Mouse (Mus musculus) cortical plate, adult 2 months (tissue): ENCODE measurements around the gene Top1. TPM values are rescaled to one million over a fixed set of nuclear protein-coding genes. Genes with fewer than 3 reads are reported as not detected.
"Not testable (repeated sequence)": the region's sequence is repeated elsewhere in the genome, so short reads cannot be mapped to it uniquely, and the experiment has no call there.

Experiments used
- H3K27ac ChIP-seq: fragments of 200-500 bp; 2 replicates; pipeline ENCODE4 v1.5.1; 2012; ENCODE audit warnings: low read length, control low read depth, inconsistent platforms; ENCODE audit not compliant: insufficient read depth
- H3K4me1 ChIP-seq: fragments of 200-500 bp; 2 replicates; pipeline ENCODE4 v1.6.1; 2011; ENCODE audit warnings: low read length; ENCODE audit not compliant: control insufficient read depth, insufficient read depth
- H3K4me3 ChIP-seq: fragments of 200-500 bp; 2 replicates; pipeline ENCODE4 v1.5.1; 2011; ENCODE audit warnings: mild to moderate bottlenecking, low read length, control low read depth; ENCODE audit not compliant: insufficient read depth
- CTCF ChIP-seq: fragments of 200-500 bp; IDR thresholded peaks from 2 replicates; pipeline ENCODE4 v1.5.1; 2011; ENCODE audit warnings: mild to moderate bottlenecking, control low read depth, low read length; ENCODE audit not compliant: insufficient read depth; ENCODE audit errors: extremely low read depth
- POLR2A ChIP-seq: fragments of 200-500 bp; IDR thresholded peaks from 2 replicates; pipeline ENCODE4 v1.6.1; 2011; ENCODE audit warnings: mild to moderate bottlenecking, low read length, control low read depth; ENCODE audit not compliant: insufficient read depth; ENCODE audit errors: extremely low read depth
- polyA plus RNA-seq: library from polyadenylated mRNA; depleted of rRNA; stranded (reverse); fragments of >200 nt; gene quantifications from 2 replicates; pipeline ENCODE4 v1.2.3, GENCODE M21; 2012

Top1 gene
- polyA plus RNA-seq, 1 experiment: 27.8 TPM

GRCm38 (mm10) chr2:160653218-160653617 is 7.5 kb downstream of the Top1 start:
- no peak for TF ChIP-seq CTCF
- TF ChIP-seq POLR2A: no peak
- no peak overlapping the region for H3K4me3 ChIP-seq
- no peak overlapping the region for H3K27ac ChIP-seq
- H3K4me1 ChIP-seq: peaks cover 9% of the 10 kb centered on the region

DNA sequence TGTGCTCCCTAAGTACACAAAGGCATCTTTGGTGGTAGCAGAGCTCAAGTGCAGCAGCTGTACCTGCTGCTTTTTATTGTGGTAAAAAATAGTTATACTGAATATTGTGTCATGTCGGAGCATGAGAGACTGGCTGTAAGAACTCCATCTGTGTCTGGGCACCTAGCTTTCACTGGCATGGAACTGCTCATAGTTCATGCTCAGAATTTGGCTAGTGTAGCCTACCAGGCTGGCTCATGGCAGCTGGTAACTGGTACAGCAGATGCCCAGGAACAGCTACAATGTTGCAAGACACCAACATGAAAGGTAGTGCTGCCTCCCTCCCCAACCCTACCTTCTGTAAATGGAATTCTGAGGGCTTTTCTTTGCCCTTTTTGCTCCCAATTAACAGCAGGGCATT is 9.9 kb downstream of the Top1 start:
- H3K27ac ChIP-seq: no peak overlapping the region
- no peak overlapping the region for H3K4me3 ChIP-seq
- H3K4me1 ChIP-seq: peaks cover 9% of the 10 kb centered on the region
- no peak for TF ChIP-seq CTCF
- no peak for TF ChIP-seq POLR2A

DNA sequence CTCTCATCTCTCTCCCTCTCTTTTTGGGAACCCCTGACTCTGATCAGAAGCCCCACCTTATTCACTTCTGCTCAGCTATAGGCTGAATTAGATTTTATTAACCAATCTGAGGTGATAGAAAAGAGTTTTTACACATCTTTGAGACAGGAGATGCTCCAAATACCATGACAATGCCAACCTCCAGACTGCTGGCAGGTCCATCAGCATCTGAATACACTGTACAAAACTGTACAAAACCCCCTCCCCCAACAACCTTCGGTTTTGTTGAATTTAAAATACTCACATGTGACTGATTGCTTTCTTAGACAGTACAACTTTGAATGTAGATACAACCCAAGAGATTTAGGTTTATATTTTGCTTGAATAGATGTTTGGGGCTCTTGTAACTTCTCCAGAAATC is 10.5 kb downstream of the Top1 start:
- Histone ChIP-seq H3K4me3 (no peak overlapping the region), H3K4me1 (peaks cover 8% of the 10 kb centered on the region), H3K27ac (no peak overlapping the region)
- no peak for TF ChIP-seq POLR2A
- no peak for TF ChIP-seq CTCF

GRCm38 (mm10) chr2:160657801-160658442 is 12.2 kb downstream of the Top1 start:
- H3K27ac ChIP-seq: no peak overlapping the region
- H3K4me1 ChIP-seq: peaks cover 7% of the 10 kb centered on the region
- TF ChIP-seq CTCF: no peak
- no peak overlapping the region for H3K4me3 ChIP-seq

DNA sequence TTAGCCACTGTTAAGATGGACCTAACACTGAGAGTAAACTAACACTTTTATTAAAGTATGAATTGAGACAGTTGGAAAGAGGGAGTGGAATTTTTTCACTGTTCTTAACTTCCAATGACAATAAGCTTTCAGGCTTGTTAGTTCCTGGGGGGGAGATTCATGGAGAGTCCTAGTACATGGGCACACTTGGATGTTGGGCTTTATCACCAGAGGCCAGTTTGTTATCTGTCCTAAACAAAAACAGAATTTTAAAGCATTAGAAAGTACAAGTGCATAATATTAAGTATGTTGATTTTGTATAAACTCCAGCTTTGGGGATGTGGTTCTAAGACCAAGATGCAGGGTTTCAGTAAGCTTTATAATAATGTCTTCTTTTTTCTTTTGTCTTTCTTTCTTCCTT is 13.1 kb downstream of the Top1 start:
- Histone ChIP-seq H3K4me1 (peaks cover 4% of the 10 kb centered on the region; the same call in 1 of the 2 replicates), H3K4me3 (no peak overlapping the region), H3K27ac (no peak overlapping the region)
- TF ChIP-seq POLR2A (no peak), CTCF (no peak)

DNA sequence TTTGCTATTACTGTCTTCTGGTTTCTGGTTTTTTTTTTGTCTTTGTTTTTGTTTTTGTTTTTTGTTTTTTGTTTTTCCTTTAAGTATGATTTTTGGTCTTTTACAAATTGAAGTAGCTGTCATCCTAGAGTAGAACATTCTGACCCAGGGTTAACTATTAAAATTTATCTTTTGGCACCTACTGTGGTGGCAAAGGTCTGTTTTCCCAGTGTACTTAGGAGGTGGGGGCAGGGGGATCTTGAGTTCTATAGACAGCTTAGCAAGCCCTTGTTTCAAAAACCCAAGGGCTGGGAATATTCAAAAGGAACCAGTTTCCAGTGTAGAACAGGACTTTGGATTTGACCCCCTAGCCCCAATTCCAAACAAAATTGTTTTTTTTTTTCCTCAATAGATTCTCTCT is 18.7 kb downstream of the Top1 start:
- no peak overlapping the region for H3K27ac ChIP-seq
- TF ChIP-seq CTCF: no peak
- no peak for TF ChIP-seq POLR2A
- H3K4me1 ChIP-seq: no peaks in the 10 kb centered on the region
- no peak overlapping the region for H3K4me3 ChIP-seq

- H3K4me1 ChIP-seq, H3K27ac ChIP-seq, H3K4me3 ChIP-seq: not testable (repeated sequence)
Measured at GRCm38 (mm10) chr2:160664986-160665385, 19.3 kb downstream of the Top1 start.

DNA sequence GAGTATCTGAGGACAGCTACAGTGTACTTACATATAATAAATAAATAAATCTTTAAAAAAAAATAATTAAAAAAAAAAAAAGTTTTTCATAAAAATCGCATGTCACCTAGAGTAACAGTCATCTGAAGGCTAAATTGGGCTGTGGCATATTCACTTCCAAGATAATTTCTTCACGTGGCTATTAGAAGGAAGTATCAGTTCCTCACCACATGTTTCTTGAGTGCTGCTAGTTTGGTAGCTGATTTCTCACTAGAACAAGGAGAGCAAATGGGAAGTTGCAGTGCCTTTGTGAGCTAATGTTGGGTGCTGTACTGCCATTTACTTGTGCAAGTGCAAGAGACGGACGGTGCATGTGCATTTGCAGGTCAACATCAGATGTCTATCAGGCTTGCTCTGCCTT is 21.6 kb downstream of the Top1 start:
- TF ChIP-seq CTCF: no peak
- TF ChIP-seq POLR2A: no peak
- no peaks in the 10 kb centered on the region for H3K4me1 ChIP-seq
- no peak overlapping the region for H3K4me3 ChIP-seq

DNA sequence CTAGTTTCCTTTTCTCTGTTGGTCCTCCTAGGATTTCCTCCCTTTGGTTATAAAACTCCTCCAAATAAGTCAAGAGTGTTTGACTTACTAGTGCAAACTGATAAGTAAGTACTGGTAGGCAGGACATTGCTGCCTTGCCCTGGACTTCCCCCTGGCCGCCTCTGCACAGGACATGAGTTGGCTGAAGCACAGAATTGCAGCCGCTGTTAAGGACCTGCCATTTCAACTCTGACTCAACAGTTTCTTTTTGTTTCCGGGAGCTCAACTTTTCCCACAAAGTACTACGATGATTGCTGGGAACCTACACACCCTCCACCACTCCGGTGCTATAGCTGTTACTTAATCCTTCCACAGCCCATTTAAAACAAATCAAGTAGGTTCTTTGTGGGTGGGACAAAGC is 54.6 kb downstream of the Top1 start:
- Histone ChIP-seq H3K27ac (no peak overlapping the region; the same call in 1 of the 2 replicates), H3K4me1 (peaks cover 5% of the 10 kb centered on the region; the same call in 1 of the 2 replicates), H3K4me3 (no peak overlapping the region)
- TF ChIP-seq POLR2A (no peak), CTCF (no peak)

More for the DNA sequence above, 21.6 kb downstream of the Top1 start:
- no peak overlapping the region for H3K27ac ChIP-seq

DNA sequence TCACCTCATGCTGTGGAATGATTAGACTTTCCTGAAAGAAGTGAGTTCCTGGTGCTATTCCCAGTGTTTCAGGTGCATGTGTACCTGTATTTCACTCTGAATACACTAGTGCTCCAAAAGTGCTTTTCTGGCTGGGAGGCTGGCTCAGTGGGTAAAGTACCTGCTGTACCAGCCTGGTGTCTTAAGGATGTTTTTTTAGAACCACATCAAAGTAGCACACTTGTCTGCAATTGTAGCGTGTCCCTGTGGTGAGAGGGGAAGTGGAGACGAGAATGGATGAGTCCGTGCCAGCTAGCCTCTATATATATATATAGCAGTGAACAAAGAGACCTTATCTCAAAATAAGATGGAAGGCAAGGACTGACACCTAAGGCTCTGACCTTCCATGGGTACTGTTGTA is 55.9 kb downstream of the Top1 start:
- Histone ChIP-seq H3K4me1 (peaks cover 5% of the 10 kb centered on the region; the same call in 1 of the 2 replicates), H3K4me3 (no peak overlapping the region), H3K27ac (no peak overlapping the region)
- TF ChIP-seq POLR2A: no peak
- TF ChIP-seq CTCF: no peak
